Mouse (Mus musculus) kidney, embryonic 16.5 days (tissue): ENCODE measurements at regions not wholly inside any gene's neighbourhood (a gene's known extent, or its start where the extent isn't known, plus 50 kb on each side); places are given as distances from the start of the nearest gene placed in this dataset.

Experiments used
- ATAC-seq: fragments of 200-750 bp; cut with Nextera tagmentation; 2 replicates; pipeline ENCODE4 v1.8.0; 2017; ENCODE audit warnings: moderate TSS enrichment; ENCODE audit not compliant: low FRiP score, low TSS enrichment
- H3K27ac ChIP-seq: fragments of 300-500 bp; sonication (generic); 2 replicates; pipeline ENCODE4 v1.5.1; 2014; ENCODE audit warnings: low read length
- H3K27me3 ChIP-seq: fragments of 300-500 bp; sonication (generic); 2 replicates; pipeline ENCODE4 v1.6.1; 2014; ENCODE audit warnings: low read length, control low read depth, mixed read lengths; ENCODE audit not compliant: insufficient read depth
- H3K36me3 ChIP-seq: fragments of 300-500 bp; sonication (generic); 2 replicates; pipeline ENCODE4 v1.6.1; 2014; ENCODE audit warnings: low read length, control low read depth, mixed read lengths; ENCODE audit not compliant: insufficient read depth
- H3K4me1 ChIP-seq: fragments of 300-500 bp; sonication (generic); 2 replicates; pipeline ENCODE4 v1.6.1; 2014; ENCODE audit warnings: low read length, control low read depth, mixed read lengths; ENCODE audit not compliant: insufficient read depth
- H3K4me2 ChIP-seq: fragments of 300-500 bp; sonication (generic); replicated peaks from 2 replicates; pipeline ENCODE4 v1.6.1; 2014; ENCODE audit warnings: low read depth, low read length
- H3K4me3 ChIP-seq: fragments of 300-500 bp; sonication (generic); 2 replicates; pipeline ENCODE4 v1.5.1; 2014; ENCODE audit warnings: mild to moderate bottlenecking, low read length
- H3K9ac ChIP-seq: fragments of 300-500 bp; sonication (generic); replicated peaks from 2 replicates; pipeline ENCODE4 v1.6.1; 2014; ENCODE audit warnings: low read length
- H3K9me3 ChIP-seq: fragments of 300-500 bp; sonication (generic); 2 replicates; pipeline ENCODE4 v1.6.1; 2016; ENCODE audit warnings: low read length, control low read depth
- WGBS: fragments of 180-500 bp; shearing (Covaris S2); extraction: QIAGEN DNeasy Blood & Tissue Kit; methylation state at CpG from one replicate; pipeline ENCODE4 v1.1.7; 2014; 5-methylcytosine and 5-hydroxymethylcytosine counted together

- H3K9ac ChIP-seq: no peak overlapping the region
- H3K36me3 ChIP-seq: no peaks in the 10 kb centered on the region
- ATAC-seq: no peak
- no peaks in the 10 kb centered on the region for H3K4me1 ChIP-seq
- H3K4me2 ChIP-seq: no peak overlapping the region
- H3K27ac ChIP-seq: no peak overlapping the region
- H3K9me3 ChIP-seq: no peaks in the 10 kb centered on the region
- H3K4me3 ChIP-seq: no peak overlapping the region
- H3K27me3 ChIP-seq: no peaks in the 10 kb centered on the region
- 86% methylated on average over 14 of the region's 14 CpGs for WGBS
Measured at GRCm38 (mm10) chr2:169049947-169050346, 94.6 kb upstream of the Zfp64 start.

- no peaks in the 10 kb centered on the region for H3K27me3 ChIP-seq
- ATAC-seq: no peak
- peaks cover 10% of the 10 kb centered on the region for H3K9me3 ChIP-seq
- H3K27ac ChIP-seq: no peak overlapping the region
- no peaks in the 10 kb centered on the region for H3K4me1 ChIP-seq
- no peak overlapping the region for H3K9ac ChIP-seq
- no peak overlapping the region for H3K4me3 ChIP-seq
- H3K4me2 ChIP-seq: no peak overlapping the region
- no peaks in the 10 kb centered on the region for H3K36me3 ChIP-seq
- 89% methylated on average over 2 of the region's 2 CpGs for WGBS
Measured at GRCm38 (mm10) chr2:169041748-169042147, 86.4 kb upstream of the Zfp64 start.

GRCm38 (mm10) chr2:169037975-169038374 lies 82.6 kb upstream of the Zfp64 start:
- Histone ChIP-seq H3K9me3 (peaks cover 10% of the 10 kb centered on the region), H3K27ac (no peak overlapping the region), H3K4me1 (no peaks in the 10 kb centered on the region), H3K9ac (no peak overlapping the region), H3K4me3 (no peak overlapping the region), H3K36me3 (no peaks in the 10 kb centered on the region), H3K27me3 (no peaks in the 10 kb centered on the region), H3K4me2 (no peak overlapping the region)
- ATAC-seq: no peak
- WGBS: 80% methylated on average over 11 of the region's 11 CpGs

- H3K4me3 ChIP-seq: no peak overlapping the region
- no peaks in the 10 kb centered on the region for H3K36me3 ChIP-seq
- H3K9me3 ChIP-seq: peaks cover 10% of the 10 kb centered on the region
- H3K4me1 ChIP-seq: no peaks in the 10 kb centered on the region
- H3K4me2 ChIP-seq: no peak overlapping the region
- 86% methylated on average over 9 of the region's 9 CpGs for WGBS
- no peaks in the 10 kb centered on the region for H3K27me3 ChIP-seq
- no peak for ATAC-seq
- no peak overlapping the region for H3K9ac ChIP-seq
- H3K27ac ChIP-seq: no peak overlapping the region
Measured at GRCm38 (mm10) chr2:169037519-169037918, 82.1 kb upstream of the Zfp64 start.

- no peak for ATAC-seq
- no peak overlapping the region for H3K4me2 ChIP-seq
- H3K36me3 ChIP-seq: no peaks in the 10 kb centered on the region
- no peaks in the 10 kb centered on the region for H3K27me3 ChIP-seq
- no peak overlapping the region for H3K27ac ChIP-seq
- WGBS: 37% methylated on average over 3 of the region's 3 CpGs
- no peak overlapping the region for H3K4me3 ChIP-seq
- no peak overlapping the region for H3K9ac ChIP-seq
- no peaks in the 10 kb centered on the region for H3K9me3 ChIP-seq
- H3K4me1 ChIP-seq: no peaks in the 10 kb centered on the region
Measured at GRCm38 (mm10) chr2:169035315-169035714, 79.9 kb upstream of the Zfp64 start.

- Histone ChIP-seq H3K4me2 (no peak overlapping the region), H3K4me3 (no peak overlapping the region), H3K9ac (no peak overlapping the region), H3K4me1 (no peaks in the 10 kb centered on the region), H3K9me3 (no peaks in the 10 kb centered on the region), H3K36me3 (no peaks in the 10 kb centered on the region), H3K27ac (no peak overlapping the region), H3K27me3 (no peaks in the 10 kb centered on the region)
- no peak; the same call in 1 of the 2 replicates for ATAC-seq
- 66% methylated on average over 18 of the region's 18 CpGs for WGBS
Measured at GRCm38 (mm10) chr2:169033997-169034396, 78.6 kb upstream of the Zfp64 start.

GRCm38 (mm10) chr2:169033181-169033580 lies 77.8 kb upstream of the Zfp64 start:
- no peaks in the 10 kb centered on the region for H3K9me3 ChIP-seq
- no peak overlapping the region for H3K4me2 ChIP-seq
- no peaks in the 10 kb centered on the region for H3K4me1 ChIP-seq
- H3K27ac ChIP-seq: no peak overlapping the region
- WGBS: 88% methylated on average over 3 of the region's 3 CpGs
- no peak overlapping the region for H3K9ac ChIP-seq
- H3K27me3 ChIP-seq: no peaks in the 10 kb centered on the region
- H3K36me3 ChIP-seq: no peaks in the 10 kb centered on the region
- H3K4me3 ChIP-seq: no peak overlapping the region
- no peak for ATAC-seq

- Histone ChIP-seq H3K27ac (no peak overlapping the region), H3K9ac (no peak overlapping the region), H3K27me3 (no peaks in the 10 kb centered on the region), H3K4me1 (no peaks in the 10 kb centered on the region), H3K4me2 (no peak overlapping the region), H3K9me3 (0 out of 2 replicates have a peak, but pooled peaks cover 2% of the 10 kb centered on the region), H3K36me3 (no peaks in the 10 kb centered on the region), H3K4me3 (no peak overlapping the region)
- ATAC-seq: no peak
- 72% methylated on average over 9 of the region's 9 CpGs for WGBS
Measured at GRCm38 (mm10) chr2:169028531-169029114, 73.2 kb upstream of the Zfp64 start.

- Histone ChIP-seq H3K4me1 (no peaks in the 10 kb centered on the region), H3K36me3 (no peaks in the 10 kb centered on the region), H3K27ac (no peak overlapping the region), H3K9me3 (no peaks in the 10 kb centered on the region), H3K27me3 (no peaks in the 10 kb centered on the region), H3K9ac (no peak overlapping the region), H3K4me3 (no peak overlapping the region), H3K4me2 (no peak overlapping the region)
- ATAC-seq: no peak
- WGBS: 74% methylated on average over 3 of the region's 3 CpGs
Measured at GRCm38 (mm10) chr2:169019037-169019436, 63.6 kb upstream of the Zfp64 start.

GRCm38 (mm10) chr2:169010271-169010670 lies 54.9 kb upstream of the Zfp64 start:
- Histone ChIP-seq H3K27me3 (no peaks in the 10 kb centered on the region), H3K36me3 (no peaks in the 10 kb centered on the region), H3K4me3 (no peak overlapping the region), H3K4me1 (peaks cover 40% of the 10 kb centered on the region), H3K9me3 (no peaks in the 10 kb centered on the region), H3K27ac (no peak overlapping the region), H3K9ac (no peak overlapping the region), H3K4me2 (0 out of 2 replicates have a peak overlapping the region, but pooled peaks have one; percentile 4)
- no peak for ATAC-seq
- 22% methylated on average over 9 of the region's 9 CpGs for WGBS
